Mouse (Mus musculus) left cerebral cortex, postnatal 10 days (tissue): ENCODE results near the gene Olfr2. TPM values are rescaled to one million over a fixed set of nuclear protein-coding genes. Genes with fewer than 3 reads are reported as not detected.
"Not testable (repeated sequence)": the region's sequence is repeated elsewhere in the genome, so short reads cannot be mapped to it uniquely, and the experiment has no call there.

Experiments
- DNase-seq, 2 experiments: peaks; one replicate each; pipeline ENCODE4 v3.0.0; 2021 to 2022; ENCODE audit warnings: low spot score in 2 of 2, mixed read lengths in 1 of 2; ENCODE audit errors: extremely low spot score in 1 of 2
- intact Hi-C: fragments of 180-260 bp; cut with DNase I; formaldehyde crosslinking; loops from one replicate; pipeline ENCODE4 v1.15.1; 2025
- total RNA-seq, 2 experiments: library from RNA; stranded (reverse); gene quantifications; 2 replicates each; pipeline ENCODE4 v1.2.3; 2021

Olfr2 gene
- not detected for total RNA-seq

GRCm38 (mm10) chr7:107005972-107006371, at the start of gene Olfr2:
Olfr2 (minus strand) TSS chr7:107006072.
- intact Hi-C loops, result no loop called here

GRCm38 (mm10) chr7:107047578-107047977, 41.7 kb upstream of the Olfr2 start:
- intact Hi-C loops, result loop anchor here (5.0 kb wide), 1 partner anchor 1230 kb away; no protein-coding TSS in a partner anchor
- peak in 1 of 2 experiments; percentile 16 for DNase-seq

More at GRCm38 (mm10) chr7:107005972-107006371, at the start of gene Olfr2:
- no peak for DNase-seq

GRCm38 (mm10) chr7:107045833-107046232, 40.0 kb upstream of the Olfr2 start:
- intact Hi-C loops, result loop anchor here (5.0 kb wide), 1 partner anchor 1229 kb away; no protein-coding TSS in a partner anchor
- DNase-seq, result peak; percentile 14 to 34

GRCm38 (mm10) chr7:107044407-107044806, 38.5 kb upstream of the Olfr2 start:
- intact Hi-C loops, result no loop called here
- no peak for DNase-seq

- no peak for DNase-seq
- intact Hi-C loops, result no loop called here
These were observed 37.3 kb upstream of the Olfr2 start for GRCm38 (mm10) chr7:107043136-107043535.

- intact Hi-C loops, result no loop called here
- no peak for DNase-seq
These were observed 34.2 kb upstream of the Olfr2 start for GRCm38 (mm10) chr7:107039934-107040563.

- DNase-seq, result no peak
- intact Hi-C loops, result no loop called here
These were observed 25.0 kb upstream of the Olfr2 start, which contains the start of gene Olfr713 for GRCm38 (mm10) chr7:107030874-107031273. Olfr713 (plus strand) TSS chr7:107031174.

- no peak for DNase-seq
- intact Hi-C loops, result no loop called here
These were observed 1.7 kb downstream of the Olfr2 start for GRCm38 (mm10) chr7:107004169-107004568.

- intact Hi-C loops, result no loop called here
- no peak for DNase-seq
These were observed 5.1 kb downstream of the Olfr2 start for GRCm38 (mm10) chr7:107000798-107001197.

- no peak for DNase-seq
- intact Hi-C loops, result no loop called here
These were observed 20.6 kb downstream of the Olfr2 start for GRCm38 (mm10) chr7:106985236-106985635.

- intact Hi-C loops, result no loop called here
- no peak for DNase-seq
These were observed 30.5 kb downstream of the Olfr2 start, which contains the start of gene Olfr711 for GRCm38 (mm10) chr7:106975353-106975752. Olfr711 (minus strand) TSS chr7:106975453.

- DNase-seq, intact Hi-C loops: not testable (repeated sequence)
These were observed 38.4 kb downstream of the Olfr2 start for GRCm38 (mm10) chr7:106967503-106967902.

- no peak for DNase-seq
- intact Hi-C loops, result no loop called here
These were observed 42.0 kb downstream of the Olfr2 start, which contains the start of gene Olfr6 for GRCm38 (mm10) chr7:106963837-106964236. Olfr6 (minus strand) TSS chr7:106963937.

GRCm38 (mm10) chr7:106948212-106948611, 57.7 kb downstream of the Olfr2 start, which contains the start of gene Olfr710:
Olfr710 (minus strand) TSS chr7:106948312.
- intact Hi-C loops, result no loop called here
- DNase-seq, result no peak

Other genes starting within 250 kb of the Olfr2 start
- not detected for gene Olfr699, start 212.9 kb downstream of the Olfr2 start, total RNA-seq
- not detected for gene Olfr700, start 197.2 kb downstream of the Olfr2 start, total RNA-seq
- gene Olfr701, start 191.9 kb downstream of the Olfr2 start, total RNA-seq, result not detected
- gene Olfr702, start 172.2 kb downstream of the Olfr2 start, total RNA-seq, result not detected
- not detected for gene Olfr703, start 162.7 kb downstream of the Olfr2 start, total RNA-seq
- gene Olfr704, start 142.9 kb downstream of the Olfr2 start, total RNA-seq, result not detected
- gene Olfr705, start 129.2 kb downstream of the Olfr2 start, total RNA-seq, result not detected
- gene Olfr706, start 117.9 kb downstream of the Olfr2 start, total RNA-seq, result not detected
- not detected for gene Olfr707, start 104.8 kb downstream of the Olfr2 start, total RNA-seq
- gene Olfr1532-ps1, start 98.1 kb downstream of the Olfr2 start, total RNA-seq, result not detected
- not detected for gene Olfr709-ps1, start 73.9 kb downstream of the Olfr2 start, total RNA-seq
- gene Olfr710, start 57.8 kb downstream of the Olfr2 start, total RNA-seq, result not detected
- gene Olfr6, start 42.1 kb downstream of the Olfr2 start, total RNA-seq, result not detected
- not detected for gene Olfr711, start 30.6 kb downstream of the Olfr2 start, total RNA-seq
- not detected for gene Olfr713, start 25.1 kb upstream of the Olfr2 start, total RNA-seq
- not detected for gene Olfr714, start 64.9 kb upstream of the Olfr2 start, total RNA-seq
- not detected for gene Olfr17, start 87.1 kb upstream of the Olfr2 start, total RNA-seq
- not detected for gene Olfr715b, start 104.3 kb upstream of the Olfr2 start, total RNA-seq
- gene Olfr715, start 125.0 kb upstream of the Olfr2 start, total RNA-seq, result not detected
- not detected for gene Olfr716, start 132.3 kb upstream of the Olfr2 start, total RNA-seq
- not detected for gene Nlrp14, start 160.9 kb upstream of the Olfr2 start, total RNA-seq
- not detected for gene Rbmxl2, start 203.4 kb upstream of the Olfr2 start, total RNA-seq